Mouse (Mus musculus): Measurements from ENCODE around the gene Mamstr. TPM values are rescaled to one million over a fixed set of nuclear protein-coding genes. Genes with fewer than 3 reads are reported as not detected.

Mamstr gene
- polyA plus RNA-seq, 1 experiment from 2014 or later, result 4.3 TPM

DNA sequence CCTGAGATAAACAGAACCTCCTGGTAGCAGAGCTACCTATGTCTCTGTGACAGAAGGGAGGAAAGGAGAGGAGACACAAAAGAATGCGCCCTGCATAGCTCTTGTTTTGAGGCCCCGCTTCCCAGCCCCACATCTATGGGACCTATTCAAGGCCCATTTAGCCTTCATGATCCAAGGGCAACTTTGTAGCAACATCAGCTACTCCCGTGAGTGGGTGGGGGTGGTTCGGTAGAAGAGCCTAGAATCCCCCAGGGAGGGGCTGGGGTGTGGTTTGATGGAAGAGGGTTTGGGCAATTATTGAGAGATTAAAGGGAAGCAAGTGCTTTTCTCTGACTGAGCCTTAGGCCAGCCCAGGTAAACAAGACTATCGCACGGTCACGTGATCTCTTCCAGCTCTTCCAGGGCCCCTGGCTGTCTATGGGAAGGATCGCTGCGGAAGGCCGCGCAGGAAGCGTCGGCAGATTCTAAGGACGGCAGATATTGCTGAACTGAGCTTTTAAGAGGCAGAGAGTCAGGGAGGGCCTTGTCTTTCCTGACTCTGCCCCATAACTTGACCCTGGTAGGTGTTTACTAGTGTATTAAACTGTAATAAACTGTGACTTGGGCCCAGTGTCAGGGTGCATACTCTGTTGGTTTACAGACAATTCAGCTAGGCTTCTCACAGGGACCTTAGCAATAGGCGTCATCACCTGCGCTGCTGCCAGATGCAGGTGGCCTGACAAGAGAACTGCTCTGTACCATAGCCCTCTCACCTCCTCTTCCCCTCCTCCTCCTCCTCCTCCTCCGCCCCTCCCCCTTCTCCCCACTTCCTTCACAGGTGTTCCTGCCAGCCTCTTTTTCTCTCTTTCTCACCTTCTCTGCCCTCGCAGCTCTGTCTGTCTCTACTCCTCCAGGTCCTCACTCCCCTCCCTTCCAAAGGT, 40.6 kb upstream of the Mamstr start:
- Histone ChIP-seq H3K27ac (replicated peaks; ENCODE audit: low read depth, low read length) (no peak overlapping the region), H3K4me2 (ENCODE audit: low read length) (no peak overlapping the region), H3K9me3 (ENCODE audit: control insufficient read depth, low read length) (no peaks in the 10 kb centered on the region), H3K4me1 (ENCODE audit: control insufficient read depth, insufficient read depth, low read length) (no peaks in the 10 kb centered on the region), H3K36me3 (ENCODE audit: control insufficient read depth, insufficient read depth, low read length) (no peaks in the 10 kb centered on the region), H3K27me3 (ENCODE audit: control insufficient read depth, insufficient read depth, low read length) (no peaks in the 10 kb centered on the region), H3K9ac (replicated peaks; ENCODE audit: low read length) (no peak overlapping the region), H3K4me3 (replicated peaks; ENCODE audit: low read depth, low read length) (no peak overlapping the region)
- WGBS, result 57% methylated on average over 18 of the region's 18 CpGs
- ATAC-seq (ENCODE audit: low FRiP score, low TSS enrichment) (no peak), DNase-seq (no peak)

GRCm38 (mm10) chr7:45605704-45606289, 34.0 kb upstream of the Mamstr start:
- Histone ChIP-seq H3K4me1 (ENCODE audit: control insufficient read depth, insufficient read depth, low read length) (no peaks in the 10 kb centered on the region), H3K27me3 (ENCODE audit: control insufficient read depth, insufficient read depth, low read length) (no peaks in the 10 kb centered on the region), H3K4me2 (ENCODE audit: low read length) (no peak overlapping the region), H3K36me3 (ENCODE audit: control insufficient read depth, insufficient read depth, low read length) (no peaks in the 10 kb centered on the region), H3K9me3 (ENCODE audit: control insufficient read depth, low read length) (no peaks in the 10 kb centered on the region), H3K9ac (replicated peaks; ENCODE audit: low read length) (no peak overlapping the region), H3K4me3 (replicated peaks; ENCODE audit: low read depth, low read length) (no peak overlapping the region), H3K27ac (replicated peaks; ENCODE audit: low read depth, low read length) (no peak overlapping the region)
- DNase-seq (no peak), ATAC-seq (ENCODE audit: low FRiP score, low TSS enrichment) (no peak)
- WGBS, result 81% methylated on average over 9 of the region's 9 CpGs

DNA sequence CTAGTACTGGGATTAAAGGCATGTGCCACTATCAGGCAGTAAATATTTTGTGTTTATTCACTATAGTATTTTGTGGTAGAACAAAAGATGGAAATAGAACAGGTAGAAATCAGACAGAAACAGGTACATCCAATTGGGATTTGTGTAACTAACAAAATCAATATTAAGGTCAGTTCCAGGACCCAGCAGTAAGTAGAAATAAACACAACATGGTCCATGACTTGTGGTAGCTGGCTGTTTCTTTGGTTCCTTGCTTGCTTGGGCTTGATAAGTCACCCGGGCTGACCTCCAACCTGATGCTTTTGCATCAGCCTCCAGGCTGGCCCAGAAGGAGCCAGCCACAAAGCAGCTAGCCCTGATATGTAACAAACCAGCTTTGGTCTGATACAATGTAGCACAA, 30.3 kb upstream of the Mamstr start:
- Histone ChIP-seq H3K27me3 (ENCODE audit: control insufficient read depth, insufficient read depth, low read length) (no peaks in the 10 kb centered on the region), H3K9ac (replicated peaks; ENCODE audit: low read length) (no peak overlapping the region), H3K36me3 (ENCODE audit: control insufficient read depth, insufficient read depth, low read length) (no peaks in the 10 kb centered on the region), H3K9me3 (ENCODE audit: control insufficient read depth, low read length) (no peaks in the 10 kb centered on the region), H3K4me1 (ENCODE audit: control insufficient read depth, insufficient read depth, low read length) (no peaks in the 10 kb centered on the region), H3K27ac (replicated peaks; ENCODE audit: low read depth, low read length) (no peak overlapping the region), H3K4me2 (ENCODE audit: low read length) (no peak overlapping the region), H3K4me3 (replicated peaks; ENCODE audit: low read depth, low read length) (no peak overlapping the region)
- WGBS, result 71% methylated on average over 1 of the region's 1 CpGs
- DNase-seq, result no peak
- no peak for ATAC-seq (ENCODE audit: low FRiP score, low TSS enrichment)

DNA sequence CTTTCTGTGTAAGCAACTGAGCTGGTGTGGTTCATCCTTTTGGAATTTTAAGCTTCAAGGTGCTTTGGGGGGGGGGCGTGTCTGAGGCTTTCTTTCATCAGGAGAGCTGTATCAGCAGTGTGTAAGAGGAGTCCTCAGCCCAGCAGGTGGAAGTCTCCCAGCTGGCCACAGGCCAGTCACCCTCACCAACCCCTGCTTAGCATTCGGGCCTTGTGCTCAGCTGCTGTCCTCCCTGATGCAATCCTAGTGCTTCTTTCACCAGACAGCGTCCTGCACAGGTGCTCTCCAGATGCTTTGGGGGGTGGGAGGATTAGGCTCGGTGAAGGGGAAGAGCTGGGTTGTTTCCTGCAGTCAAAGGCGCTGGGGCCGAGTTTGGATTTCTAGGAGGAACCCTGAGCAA, 23.5 kb upstream of the Mamstr start:
- Histone ChIP-seq H3K27me3 (ENCODE audit: control insufficient read depth, insufficient read depth, low read length) (peaks cover 25% of the 10 kb centered on the region), H3K4me3 (replicated peaks; ENCODE audit: low read depth, low read length) (no peak overlapping the region), H3K4me2 (ENCODE audit: low read length) (no peak overlapping the region), H3K9me3 (ENCODE audit: control insufficient read depth, low read length) (no peaks in the 10 kb centered on the region), H3K4me1 (ENCODE audit: control insufficient read depth, insufficient read depth, low read length) (no peaks in the 10 kb centered on the region), H3K27ac (replicated peaks; ENCODE audit: low read depth, low read length) (no peak overlapping the region), H3K9ac (replicated peaks; ENCODE audit: low read length) (no peak overlapping the region), H3K36me3 (ENCODE audit: control insufficient read depth, insufficient read depth, low read length) (no peaks in the 10 kb centered on the region)
- no peak for DNase-seq
- WGBS, result 19% methylated on average over 6 of the region's 6 CpGs
- no peak for ATAC-seq (ENCODE audit: low FRiP score, low TSS enrichment)

GRCm38 (mm10) chr7:45617042-45617695, 22.6 kb upstream of the Mamstr start, which contains the start of gene Fut1:
Gene Fut1 (plus strand): TSS chr7:45617289.
- Histone ChIP-seq H3K4me2 (ENCODE audit: low read length) (peak within 1 kb of the TSS; percentile 22; the same call in 1 of the 2 replicates), H3K4me3 (replicated peaks; ENCODE audit: low read depth, low read length) (no peak within 1 kb of the TSS), H3K4me1 (ENCODE audit: control insufficient read depth, insufficient read depth, low read length) (no peaks in the 10 kb centered on the region), H3K27ac (replicated peaks; ENCODE audit: low read depth, low read length) (no peak within 1 kb of the TSS), H3K27me3 (ENCODE audit: control insufficient read depth, insufficient read depth, low read length) (peaks cover 25% of the 10 kb centered on the region), H3K36me3 (ENCODE audit: control insufficient read depth, insufficient read depth, low read length) (no peaks in the 10 kb centered on the region), H3K9me3 (ENCODE audit: control insufficient read depth, low read length) (no peaks in the 10 kb centered on the region), H3K9ac (replicated peaks; ENCODE audit: low read length) (no peak within 1 kb of the TSS)
- DNase-seq, result no peak
- WGBS, result 7% methylated on average over 31 of the region's 31 CpGs
- ATAC-seq (ENCODE audit: low FRiP score, low TSS enrichment), result no peak

DNA sequence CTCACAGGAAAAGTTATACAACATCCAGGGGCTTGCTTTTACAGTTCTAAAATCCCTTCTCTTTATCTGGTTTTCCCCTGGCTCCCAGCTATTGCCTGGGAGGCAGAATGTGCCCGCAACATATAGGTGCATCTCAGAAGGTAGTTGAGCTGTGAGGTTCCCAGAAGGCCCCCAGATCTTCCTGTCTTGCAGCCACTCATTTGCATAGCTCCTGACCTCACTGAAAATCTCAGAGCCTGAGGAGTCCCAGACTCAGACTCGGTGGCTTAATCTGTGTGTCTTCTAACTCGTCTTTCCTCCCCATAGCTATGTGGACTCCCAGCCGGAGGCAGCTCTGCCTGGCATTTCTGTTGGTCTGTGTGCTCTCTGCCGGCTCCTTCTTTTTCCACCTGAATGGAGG, 21.5 kb upstream of the Mamstr start:
- Histone ChIP-seq H3K36me3 (ENCODE audit: control insufficient read depth, insufficient read depth, low read length) (no peaks in the 10 kb centered on the region), H3K9me3 (ENCODE audit: control insufficient read depth, low read length) (no peaks in the 10 kb centered on the region), H3K27ac (replicated peaks; ENCODE audit: low read depth, low read length) (no peak overlapping the region), H3K27me3 (ENCODE audit: control insufficient read depth, insufficient read depth, low read length) (peaks cover 25% of the 10 kb centered on the region), H3K4me1 (ENCODE audit: control insufficient read depth, insufficient read depth, low read length) (no peaks in the 10 kb centered on the region), H3K4me3 (replicated peaks; ENCODE audit: low read depth, low read length) (no peak overlapping the region), H3K9ac (replicated peaks; ENCODE audit: low read length) (no peak overlapping the region), H3K4me2 (ENCODE audit: low read length) (no peak overlapping the region)
- ATAC-seq (ENCODE audit: low FRiP score, low TSS enrichment) (no peak), DNase-seq (no peak)
- 81% methylated on average over 5 of the region's 5 CpGs for WGBS

DNA sequence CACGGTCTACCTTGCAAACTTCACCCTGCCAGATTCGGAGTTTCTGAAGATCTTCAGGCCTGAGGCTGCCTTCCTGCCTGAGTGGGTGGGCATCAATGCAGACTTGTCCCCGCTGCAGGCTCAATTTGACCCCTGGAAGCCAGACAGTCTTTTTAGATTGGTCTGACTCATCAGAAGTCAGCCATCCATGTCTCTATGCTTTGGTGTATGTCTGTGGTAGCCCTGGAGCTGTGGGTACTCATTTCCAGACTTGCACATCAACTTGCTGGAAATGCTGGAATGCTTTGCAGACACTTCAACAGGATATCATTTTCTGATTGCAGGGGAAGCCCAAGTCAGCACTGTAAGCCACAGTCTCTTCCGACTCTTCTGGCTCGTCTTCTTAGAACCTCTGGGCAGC, 20.2 kb upstream of the Mamstr start:
- H3K9me3 ChIP-seq (ENCODE audit: control insufficient read depth, low read length), result no peaks in the 10 kb centered on the region
- no peaks in the 10 kb centered on the region for H3K4me1 ChIP-seq (ENCODE audit: control insufficient read depth, insufficient read depth, low read length)
- 94% methylated on average over 5 of the region's 5 CpGs for WGBS
- ATAC-seq (ENCODE audit: low FRiP score, low TSS enrichment) (no peak), DNase-seq (no peak)
- H3K4me2 ChIP-seq (ENCODE audit: low read length), result no peak overlapping the region
- peaks cover 25% of the 10 kb centered on the region for H3K27me3 ChIP-seq (ENCODE audit: control insufficient read depth, insufficient read depth, low read length)
- no peaks in the 10 kb centered on the region for H3K36me3 ChIP-seq (ENCODE audit: control insufficient read depth, insufficient read depth, low read length)
- H3K4me3 ChIP-seq (replicated peaks; ENCODE audit: low read depth, low read length), result no peak overlapping the region
- no peak overlapping the region for H3K27ac ChIP-seq (replicated peaks; ENCODE audit: low read depth, low read length)
- H3K9ac ChIP-seq (replicated peaks; ENCODE audit: low read length), result no peak overlapping the region

DNA sequence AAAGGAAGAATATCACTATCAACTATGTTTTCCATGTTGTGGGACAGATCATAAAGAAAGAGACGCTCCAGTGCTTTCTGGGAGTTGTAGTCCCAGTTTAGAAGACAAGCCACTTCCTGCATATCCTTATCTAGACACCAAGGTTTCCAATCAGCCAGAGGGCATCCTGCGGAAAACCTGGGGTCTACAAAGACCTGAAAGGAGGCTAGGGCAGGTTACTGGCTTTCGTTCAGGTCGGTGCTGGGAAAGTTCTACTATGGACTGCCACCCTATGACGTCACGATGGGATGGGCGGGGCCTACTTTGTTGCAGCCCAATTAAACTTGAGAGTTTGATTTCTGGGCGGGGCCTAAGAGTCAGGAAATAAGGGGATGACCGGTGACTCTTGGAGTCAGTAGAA, 18.3 kb upstream of the Mamstr start, which contains the start of gene Izumo1:
Gene Izumo1, plus strand, starts transcription at position 369 of the 400 bp plus-strand sequence.
- H3K9ac ChIP-seq (replicated peaks; ENCODE audit: low read length), result no peak within 1 kb of the TSS
- H3K36me3 ChIP-seq (ENCODE audit: control insufficient read depth, insufficient read depth, low read length), result no peaks in the 10 kb centered on the region
- no peaks in the 10 kb centered on the region for H3K9me3 ChIP-seq (ENCODE audit: control insufficient read depth, low read length)
- H3K4me1 ChIP-seq (ENCODE audit: control insufficient read depth, insufficient read depth, low read length), result no peaks in the 10 kb centered on the region
- ATAC-seq (ENCODE audit: low FRiP score, low TSS enrichment), result no peak
- H3K27me3 ChIP-seq (ENCODE audit: control insufficient read depth, insufficient read depth, low read length), result peaks cover 24% of the 10 kb centered on the region
- H3K27ac ChIP-seq (replicated peaks; ENCODE audit: low read depth, low read length), result no peak within 1 kb of the TSS
- no peak within 1 kb of the TSS for H3K4me2 ChIP-seq (ENCODE audit: low read length)
- peak; percentile 30 for DNase-seq
- whole genome bisulfite sequencing, result 28% methylated on average over 9 of the region's 9 CpGs
- H3K4me3 ChIP-seq (replicated peaks; ENCODE audit: low read depth, low read length), result no peak within 1 kb of the TSS

All from midbrain, embryonic 14.5 days (tissue).